Mouse (Mus musculus) adipose tissue, adult 10 weeks (tissue): ENCODE measurements around the gene Uchl1. TPM values are rescaled to one million over a fixed set of nuclear protein-coding genes. Genes with fewer than 3 reads are reported as not detected.

Source experiments
- polyA plus RNA-seq: library from polyadenylated mRNA; stranded (reverse); fragments of 350-450 nt; fragmentation: Illumina TruSeq; extraction: RNeasy Lipid Tissue Mini Kit (QIAGEN cat#74804); gene quantifications from one replicate; pipeline ENCODE4 v1.2.3, GENCODE M21; 2014; ENCODE audit warnings: low read depth, low replicate concordance

The Uchl1 gene
- polyA plus RNA-seq: 13.3 TPM

DNA sequence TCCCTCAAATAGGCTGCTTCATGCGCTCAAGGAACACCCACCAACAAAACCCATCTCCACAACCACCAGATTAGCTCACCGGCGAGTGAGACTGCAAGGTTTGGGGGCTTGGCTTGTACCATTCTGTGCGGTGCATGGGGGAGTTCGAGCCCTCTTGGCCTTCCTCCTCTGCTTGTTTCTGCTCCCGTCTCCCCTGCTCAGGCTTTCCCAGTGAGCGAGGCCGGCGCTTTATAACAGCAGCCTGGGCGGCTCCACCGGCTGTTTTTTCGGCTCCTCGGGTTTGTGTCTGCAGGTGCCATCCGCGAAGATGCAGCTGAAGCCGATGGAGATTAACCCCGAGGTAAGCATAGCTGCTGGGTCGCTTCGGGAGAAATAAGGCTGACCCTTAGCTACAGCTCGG, at the start of gene Uchl1:
Gene Uchl1, plus strand, starts transcription at position 109 of the 400 bp plus-strand sequence.

Other genes starting within 250 kb of the Uchl1 start
- 12.6 TPM for gene Apbb2, start 57.3 kb upstream of the Uchl1 start, polyA plus RNA-seq
- gene Limch1, start 69.7 kb downstream of the Uchl1 start, polyA plus RNA-seq: 15.2 TPM